Mouse (Mus musculus): ENCODE results near the gene Drc7.

Gene Drc7

DNA sequence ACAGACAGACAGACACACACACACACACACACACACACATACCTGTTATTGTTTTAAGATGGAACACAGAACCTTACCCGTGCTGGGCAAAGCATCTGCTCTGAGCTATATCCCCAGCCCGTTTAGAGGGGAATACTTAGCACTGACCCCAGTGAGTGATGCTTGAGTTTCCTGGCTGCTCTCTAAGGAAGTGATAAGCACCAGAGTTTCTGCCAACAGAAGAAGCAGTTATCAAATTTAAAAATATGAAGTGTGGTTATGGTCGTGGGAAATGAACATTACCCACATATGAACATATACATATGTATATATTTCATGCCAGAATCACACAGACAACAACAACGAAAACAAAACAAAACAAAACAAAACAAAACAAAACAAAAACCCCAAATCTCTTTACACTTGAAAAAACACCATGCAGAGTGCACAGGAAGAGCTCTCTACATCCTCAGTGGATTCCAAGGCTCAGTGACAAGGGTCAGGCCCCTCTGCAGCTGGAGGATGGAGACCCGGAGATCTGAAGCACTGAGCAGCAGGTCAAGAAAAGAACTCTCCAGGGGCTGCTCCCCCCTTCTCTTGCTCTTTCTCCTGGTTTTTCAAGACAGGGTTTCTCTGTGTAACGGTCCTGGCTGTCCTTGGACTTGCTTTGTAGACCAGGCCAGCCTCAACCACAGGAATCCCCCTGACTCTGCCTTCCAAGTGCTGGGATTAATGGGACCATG, 5.1 kb downstream of the Drc7 start:
- DNase-seq: no peak

DNA sequence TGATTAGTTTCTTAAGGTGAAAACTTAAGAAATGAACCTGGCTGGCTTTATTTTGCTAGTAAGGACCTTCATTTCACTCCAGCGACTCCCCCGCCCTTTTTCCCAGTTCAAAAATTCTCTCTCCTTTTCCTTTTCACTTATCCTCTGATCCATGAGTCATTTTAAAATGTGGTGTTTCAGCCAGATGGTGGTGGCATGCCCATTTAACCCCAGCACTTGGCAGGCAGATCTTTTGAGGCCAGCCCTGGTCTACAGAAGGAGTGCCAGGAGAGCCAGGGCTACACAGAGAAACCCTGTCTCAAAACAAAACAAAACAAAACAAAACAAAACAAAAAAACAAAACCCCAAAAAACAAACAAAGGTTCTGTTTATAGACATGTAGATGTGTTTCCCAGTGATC, 9.6 kb downstream of the Drc7 start:
- DNase-seq: peak; percentile 78

DNA sequence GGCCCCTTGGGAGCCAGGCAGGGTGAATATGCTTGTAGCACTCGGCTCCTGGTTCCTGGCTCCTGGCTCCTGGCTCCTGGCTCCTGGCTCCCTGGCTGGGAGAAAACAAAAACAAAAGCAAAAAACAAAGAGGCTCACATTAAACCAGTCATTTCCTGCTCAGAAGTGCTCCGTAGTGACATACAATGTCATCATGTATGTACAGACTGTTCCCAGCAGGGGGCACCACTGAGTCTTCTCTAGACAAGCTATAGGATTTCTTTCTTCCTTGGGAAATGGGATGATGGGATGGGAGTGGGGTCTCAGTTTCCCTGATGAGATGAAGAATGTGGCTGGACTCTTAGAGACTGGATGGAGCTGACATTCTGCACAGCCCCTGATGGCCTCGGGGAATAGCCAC, 12.7 kb downstream of the Drc7 start:
- no peak for DNase-seq

DNA sequence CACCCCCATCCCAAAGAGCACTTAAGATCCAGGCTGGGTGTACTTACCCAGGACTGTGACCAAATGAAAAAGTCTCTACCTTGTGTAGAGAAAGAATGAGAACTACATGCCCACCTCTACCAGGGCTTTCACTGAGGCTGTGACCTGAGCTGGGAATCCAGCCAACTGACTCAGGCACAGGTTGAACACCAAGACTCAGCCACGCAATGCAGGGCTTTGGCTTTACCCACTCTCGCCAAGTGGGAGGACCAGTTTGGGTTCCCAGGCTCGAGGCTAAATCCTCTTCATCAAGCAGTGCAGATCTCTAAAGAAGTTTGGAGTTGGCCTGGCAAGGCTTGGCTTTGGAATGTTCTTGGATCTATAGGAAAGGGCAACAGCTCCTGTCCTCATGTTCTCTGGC, 20.6 kb downstream of the Drc7 start:
- no peak for DNase-seq

DNA sequence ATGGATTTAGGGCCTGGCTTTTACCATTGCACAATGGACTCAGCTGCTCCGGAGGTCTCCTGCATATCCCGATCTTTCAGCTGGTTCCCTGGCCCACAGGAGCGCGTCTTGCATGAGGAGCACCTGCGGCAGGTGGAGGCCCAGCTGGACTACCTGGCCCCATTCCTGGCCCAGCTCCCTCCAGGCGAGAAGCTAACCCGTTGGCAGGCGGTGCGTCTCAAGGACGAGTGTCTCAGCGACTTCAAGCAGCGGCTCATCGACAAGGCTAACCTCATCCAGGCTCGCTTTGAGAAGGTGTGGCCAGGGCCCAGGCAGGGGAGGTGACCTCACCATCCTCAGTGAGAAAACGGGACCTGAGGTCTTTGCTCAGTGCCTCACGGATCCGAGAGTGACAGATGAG, 21.2 kb downstream of the Drc7 start:
- DNase-seq: peak; percentile 82

DNA sequence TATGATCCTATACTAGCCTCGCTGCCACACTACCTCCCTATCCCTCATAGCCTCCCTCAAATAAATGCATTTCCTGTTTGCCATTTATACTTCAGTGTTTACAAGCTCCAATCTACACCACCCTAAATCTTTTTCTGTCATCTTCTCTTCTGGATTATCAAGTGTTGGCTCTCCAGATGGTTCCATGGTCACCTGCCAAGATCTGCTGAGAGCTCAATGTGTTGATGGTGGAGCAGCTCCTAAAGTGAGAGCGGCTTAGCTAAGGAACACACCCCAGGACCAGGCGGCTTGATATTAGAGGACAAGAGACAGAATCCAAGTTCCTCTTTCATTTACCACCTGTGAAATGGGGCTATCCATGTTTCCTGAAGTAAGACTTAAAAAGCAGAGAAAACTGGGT, 23.2 kb downstream of the Drc7 start:
- peak; percentile 78 for DNase-seq

DNA sequence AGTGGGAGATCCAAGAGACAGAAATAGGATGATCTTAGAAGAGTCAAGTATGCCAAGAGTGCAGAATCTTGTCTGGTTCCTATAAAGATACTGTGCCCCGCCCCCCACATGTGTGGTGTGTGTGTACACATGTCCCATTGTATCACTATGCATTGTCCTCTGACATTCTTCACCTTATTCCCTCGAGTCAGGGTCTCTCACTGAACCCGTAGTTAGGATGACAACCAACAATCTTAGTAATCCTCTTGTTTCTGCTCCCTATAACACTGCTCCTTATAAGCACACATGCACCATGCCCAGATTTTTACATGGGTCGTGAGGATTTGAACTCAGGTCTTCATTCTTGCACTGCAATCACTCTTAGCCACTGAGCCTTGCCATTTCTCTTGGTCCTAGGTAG, 24.4 kb downstream of the Drc7 start:
- peak; percentile 54 for DNase-seq

DNA sequence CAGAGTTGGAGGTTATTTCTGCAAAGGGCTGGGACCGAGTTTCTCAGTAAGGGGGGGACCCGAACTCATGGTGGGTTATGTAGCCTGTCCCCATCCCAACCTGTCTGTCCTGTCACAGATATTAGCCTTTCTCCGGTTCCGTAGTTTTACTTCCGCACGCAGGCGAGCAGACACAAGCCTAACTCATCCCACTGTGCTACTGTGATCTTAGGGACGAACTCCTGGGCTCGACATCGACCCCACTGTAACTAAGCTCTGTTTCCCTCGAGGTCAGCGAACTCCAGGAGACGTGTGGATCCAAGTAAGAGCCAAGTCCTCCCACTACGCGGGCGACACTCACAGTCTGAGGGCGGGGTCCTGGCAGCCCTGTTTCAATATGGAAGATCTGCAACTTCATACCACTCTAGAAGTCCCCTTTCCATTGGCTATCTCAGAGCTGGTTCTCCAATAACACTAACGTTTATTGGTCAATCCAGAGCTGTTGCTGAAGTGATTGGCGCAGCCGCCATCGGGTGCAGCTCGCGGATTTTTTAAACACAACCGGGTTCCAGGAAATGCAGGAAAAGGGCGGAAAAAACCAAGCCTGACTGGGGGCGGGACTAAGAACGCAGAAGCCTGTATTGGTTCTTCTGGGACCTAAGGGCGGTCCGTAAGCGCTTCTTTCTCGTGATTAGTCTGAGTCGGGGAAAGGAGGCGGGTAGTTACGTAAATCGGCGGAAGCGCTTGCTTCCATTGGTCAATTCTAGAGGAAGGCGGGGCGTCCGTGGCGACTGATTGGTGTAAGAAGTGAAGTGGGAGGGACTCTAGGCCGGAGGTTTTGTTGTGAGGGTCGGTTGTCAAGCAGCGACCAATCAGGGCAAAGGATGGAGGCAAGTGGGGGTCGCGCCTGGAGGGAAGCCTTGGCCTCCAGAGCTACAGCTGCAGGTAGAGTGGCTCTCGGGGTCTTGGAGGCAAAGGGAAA, 25.8 kb downstream of the Drc7 start, which contains the start of gene Katnb1:
TSS of gene Katnb1 (plus strand) at position 806 of the 961 bp plus-strand sequence.
- DNase-seq: peak; percentile 100

DNA sequence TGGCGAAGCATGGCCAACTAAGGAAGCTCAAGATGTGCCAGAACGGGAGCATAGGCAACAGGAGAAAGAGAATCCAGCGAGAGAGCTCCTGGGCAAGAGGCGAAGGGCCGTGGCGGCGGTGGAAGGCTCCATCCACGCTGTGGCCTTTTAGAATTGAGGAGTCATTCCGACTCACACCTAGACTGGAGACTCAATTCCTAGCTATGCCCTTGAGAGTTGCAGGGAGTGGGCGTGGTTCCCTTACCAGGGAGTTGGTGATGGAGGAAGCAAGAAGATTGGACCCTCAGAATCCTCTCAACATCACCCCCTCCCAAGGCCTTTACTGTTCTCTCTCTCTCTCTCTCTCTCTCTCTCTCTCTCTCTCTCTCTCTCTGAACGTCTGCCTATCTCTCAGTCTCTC, 26.7 kb downstream of the Drc7 start:
- DNase-seq: peak; percentile 70

DNA sequence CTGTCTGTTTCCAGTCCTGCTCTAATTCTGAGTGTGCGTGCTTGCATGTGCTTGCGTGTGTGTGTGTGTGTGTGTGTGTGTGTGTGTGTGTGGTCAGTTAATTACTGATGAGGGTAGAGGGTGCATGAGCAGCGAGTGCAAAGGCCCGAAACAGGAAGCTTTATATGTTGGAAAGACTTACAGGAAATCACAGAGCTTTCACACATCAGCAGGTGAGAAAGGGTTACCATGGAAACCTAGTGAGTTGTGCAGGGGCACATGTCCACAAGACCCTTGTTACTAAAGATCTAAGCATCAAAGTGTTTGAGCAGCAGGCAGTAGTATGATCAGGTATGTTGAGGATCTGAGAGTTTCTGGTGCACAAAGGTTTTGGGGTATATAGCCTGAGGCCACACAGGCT, 29.4 kb downstream of the Drc7 start:
- no peak for DNase-seq

DNA sequence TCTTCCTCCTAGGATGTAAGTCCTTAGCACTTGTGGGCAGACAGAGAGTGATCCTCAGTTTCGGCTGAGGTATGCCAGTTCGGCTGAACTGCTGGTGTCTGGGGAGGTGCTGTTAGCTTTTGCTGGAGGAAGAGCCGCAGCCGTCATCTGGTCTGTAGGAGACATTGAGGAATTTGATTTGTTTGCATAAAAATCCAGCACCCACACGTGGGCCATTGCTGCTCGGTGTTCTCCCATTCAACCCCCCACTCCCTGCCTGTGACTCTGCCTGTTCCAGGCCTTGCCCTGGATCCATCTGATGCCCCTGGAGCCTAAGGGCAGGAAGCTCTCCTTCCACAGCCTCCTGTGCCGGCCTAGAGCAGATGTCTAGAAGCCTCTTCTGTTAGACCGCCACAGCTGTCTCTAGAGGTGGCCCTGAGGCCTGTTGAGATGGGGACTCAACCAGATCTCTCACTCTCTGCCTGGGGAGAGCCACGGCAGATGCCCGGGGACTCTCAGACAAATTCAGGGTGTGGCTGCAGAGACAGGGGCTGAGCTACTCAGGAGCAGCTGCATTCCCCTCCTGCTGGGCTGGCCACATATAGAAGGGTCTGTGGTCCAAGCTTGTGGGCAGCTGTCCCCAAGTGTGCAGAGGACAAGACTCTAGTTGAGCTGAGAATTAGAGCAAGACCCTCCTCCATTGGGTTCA, 30.0 kb downstream of the Drc7 start:
- DNase-seq: no peak

DNA sequence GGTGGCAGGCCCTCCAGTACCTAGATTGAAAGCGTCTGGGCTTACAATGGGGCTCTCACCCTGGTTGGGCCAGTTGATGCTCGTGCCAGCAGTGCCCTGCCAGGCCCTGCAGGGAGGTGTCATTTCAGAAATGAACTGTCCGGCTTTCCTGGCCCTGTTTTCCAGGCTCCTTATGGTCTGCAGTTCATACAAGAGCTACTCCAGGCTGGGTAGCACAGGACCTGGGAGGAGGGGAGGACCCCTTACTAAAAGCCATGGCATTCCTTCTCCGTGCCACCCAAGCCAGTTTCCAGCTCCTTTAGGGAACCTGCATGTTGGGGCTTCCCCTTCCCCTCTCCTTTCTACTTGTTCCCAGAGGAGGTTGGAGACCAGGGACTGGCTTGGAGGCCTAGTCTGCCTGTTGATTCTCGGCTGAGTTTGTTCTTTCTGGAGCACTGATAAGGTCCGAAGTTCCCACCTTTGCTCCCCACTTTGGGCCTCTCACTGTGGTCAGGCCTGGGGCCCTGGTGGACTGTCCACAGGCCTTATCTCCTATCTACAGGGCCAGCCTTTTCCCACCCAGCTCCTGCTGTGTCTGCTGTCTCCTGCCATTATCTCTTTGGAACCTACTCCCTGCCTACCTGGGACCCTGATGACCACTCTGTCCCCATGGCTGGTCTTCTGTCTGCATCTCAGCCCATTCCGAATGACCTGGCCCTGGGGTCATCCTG, 30.7 kb downstream of the Drc7 start:
- peak; percentile 76 for DNase-seq

DNA sequence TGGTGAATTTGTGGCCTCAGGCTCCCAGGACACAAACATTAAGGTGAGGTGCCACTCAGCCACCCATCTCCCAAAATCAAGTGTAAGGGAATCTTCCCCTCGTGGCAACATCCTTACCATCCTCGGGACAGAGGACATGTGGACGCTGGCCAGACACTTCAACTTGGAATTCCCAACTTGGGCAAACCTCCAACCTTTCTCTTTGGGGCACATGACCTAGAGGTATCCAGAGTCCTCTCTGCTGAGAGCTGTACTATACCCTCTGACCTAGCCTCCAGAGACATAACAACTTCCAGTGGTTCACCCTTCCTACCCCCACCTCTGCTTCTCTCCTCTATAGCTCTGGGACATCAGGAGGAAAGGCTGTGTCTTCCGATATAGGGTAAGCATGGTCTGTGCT, 38.7 kb downstream of the Drc7 start:
- DNase-seq: no peak

DNA sequence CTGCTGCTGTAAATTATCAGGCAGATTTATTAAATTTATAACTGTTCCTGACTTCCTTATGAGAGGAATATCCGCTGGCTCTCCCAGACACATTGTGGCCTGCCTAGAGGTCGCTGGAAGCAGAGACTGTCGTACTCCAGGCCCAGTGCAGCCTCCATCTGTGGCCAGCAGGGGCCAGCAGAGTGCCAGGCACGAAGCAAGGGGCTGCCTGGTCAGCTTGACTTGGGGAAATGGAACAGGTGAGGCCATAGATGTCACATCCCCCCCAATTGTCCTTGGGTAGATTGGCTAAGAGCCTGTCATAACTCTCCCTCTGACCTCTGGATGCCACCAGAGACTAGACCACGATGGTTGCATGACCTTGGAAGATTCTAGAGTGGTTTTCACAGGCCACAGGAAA, 44.1 kb downstream of the Drc7 start:
- peak; percentile 68 for DNase-seq

DNA sequence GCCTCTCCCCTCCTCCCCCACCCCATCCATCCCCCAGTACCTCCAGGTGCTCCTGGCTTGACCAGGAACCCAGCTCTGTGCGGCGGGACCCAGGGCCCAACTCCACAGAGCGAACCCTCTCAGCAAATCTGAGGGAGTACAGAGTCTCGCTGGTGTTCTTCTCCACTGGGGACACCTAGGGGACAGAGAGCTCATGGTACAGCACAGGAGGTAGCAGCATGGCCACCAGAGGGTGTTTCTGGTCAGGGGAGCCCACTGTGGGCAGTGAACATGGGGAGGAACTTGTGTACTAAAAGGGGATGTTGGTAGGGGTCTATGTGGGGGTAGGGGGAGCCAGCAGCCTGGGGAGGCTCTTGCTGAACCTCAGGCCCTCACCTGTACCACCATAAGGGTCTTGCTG, 47.1 kb downstream of the Drc7 start:
- DNase-seq: no peak

DNA sequence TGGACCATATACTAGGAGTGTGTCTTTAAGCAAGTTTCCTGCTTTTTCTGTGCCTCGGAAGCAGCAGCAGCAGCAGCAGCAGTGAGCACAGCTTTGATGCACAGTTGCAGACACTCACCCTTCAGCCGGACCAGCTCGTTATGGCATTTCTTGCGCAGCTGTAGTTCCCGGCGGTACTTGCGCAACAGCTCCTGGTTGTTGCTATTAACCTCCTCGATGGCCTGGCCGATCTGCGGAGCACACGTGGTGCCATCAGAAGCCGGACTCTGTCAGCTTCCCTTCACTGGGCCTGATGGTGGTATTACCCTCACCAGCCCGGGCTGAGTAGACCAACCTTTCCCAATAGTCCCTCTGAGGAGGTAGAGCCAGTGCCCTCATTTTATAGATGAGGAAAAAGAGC, 52.4 kb downstream of the Drc7 start:
- no peak for DNase-seq

DNA sequence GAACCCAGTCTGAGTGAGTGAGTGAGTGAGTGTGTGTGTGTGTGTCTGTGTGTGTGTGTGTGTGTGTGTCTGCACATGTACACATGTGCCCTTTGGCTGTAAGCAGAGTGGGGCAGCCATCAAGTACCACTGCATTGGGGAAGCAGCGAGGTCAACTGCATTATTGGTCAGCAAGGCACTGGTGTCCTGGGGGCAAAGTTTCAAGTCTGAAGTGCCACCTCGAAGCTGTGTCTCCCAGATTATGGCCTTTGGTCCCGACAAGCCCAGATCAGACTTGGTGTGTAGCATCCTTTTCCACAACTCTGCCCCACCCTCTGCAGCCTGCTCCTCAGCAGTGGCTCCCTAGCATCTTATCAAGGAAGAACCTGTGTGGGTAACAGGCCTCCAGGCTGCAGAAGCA, 57.7 kb downstream of the Drc7 start:
- no peak for DNase-seq

DNA sequence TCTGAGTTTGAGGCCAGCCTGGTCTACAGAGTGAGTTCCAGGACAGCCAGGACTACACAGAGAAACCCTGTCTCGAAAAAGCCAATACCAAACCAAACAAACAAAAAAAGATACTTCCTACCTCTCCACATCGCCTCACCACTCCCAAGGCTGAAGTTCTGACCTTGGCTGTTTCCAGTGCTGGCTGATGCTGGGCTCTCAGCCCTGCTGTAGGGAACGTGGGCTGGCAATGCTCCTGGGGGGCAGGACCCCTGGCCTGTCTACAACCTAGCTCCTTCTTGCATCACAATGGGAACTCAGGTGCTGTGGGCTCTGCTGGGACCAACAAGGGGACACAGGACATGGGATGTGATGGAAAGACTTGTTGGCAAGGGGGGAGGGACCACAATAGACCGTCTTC, 58.2 kb downstream of the Drc7 start:
- no peak for DNase-seq

DNA sequence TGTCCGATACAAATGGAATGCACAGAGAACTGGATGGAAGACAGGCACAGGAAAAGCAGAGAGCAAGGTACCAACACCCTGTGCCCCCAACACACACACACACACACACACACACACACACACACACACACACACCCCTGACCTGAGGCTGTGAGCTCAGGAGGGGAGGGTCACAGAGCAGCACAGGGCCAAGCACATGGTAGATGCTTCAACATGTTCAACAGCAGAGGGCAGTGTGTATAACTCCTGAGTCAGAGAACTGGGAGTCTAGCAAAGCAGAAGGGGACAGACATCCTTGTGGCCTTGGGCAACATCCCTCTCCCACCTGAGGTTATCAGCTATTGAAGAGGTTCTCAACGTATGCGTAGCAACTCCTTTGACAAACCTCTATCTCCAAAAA, 58.8 kb downstream of the Drc7 start:
- DNase-seq: no peak

DNA sequence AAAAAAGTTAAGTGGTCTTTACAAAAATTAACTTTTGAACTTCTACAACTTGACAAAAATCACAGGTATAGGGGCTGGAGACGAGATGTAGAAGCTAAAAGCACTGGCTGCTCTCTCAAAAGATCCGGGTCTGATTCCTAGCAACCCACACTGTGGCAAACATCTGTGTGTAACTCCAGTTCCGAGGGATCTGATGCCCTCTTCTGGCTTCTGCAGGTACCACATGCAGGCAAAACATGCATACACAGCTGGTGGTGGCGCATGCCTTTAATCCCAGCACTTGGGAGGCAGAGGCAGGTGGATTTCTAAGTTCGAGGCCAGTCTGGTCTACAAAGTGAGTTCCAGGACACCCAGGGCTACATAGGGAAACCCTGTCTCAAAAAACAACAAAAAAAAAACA, 68.6 kb downstream of the Drc7 start:
- DNase-seq: no peak

DNA sequence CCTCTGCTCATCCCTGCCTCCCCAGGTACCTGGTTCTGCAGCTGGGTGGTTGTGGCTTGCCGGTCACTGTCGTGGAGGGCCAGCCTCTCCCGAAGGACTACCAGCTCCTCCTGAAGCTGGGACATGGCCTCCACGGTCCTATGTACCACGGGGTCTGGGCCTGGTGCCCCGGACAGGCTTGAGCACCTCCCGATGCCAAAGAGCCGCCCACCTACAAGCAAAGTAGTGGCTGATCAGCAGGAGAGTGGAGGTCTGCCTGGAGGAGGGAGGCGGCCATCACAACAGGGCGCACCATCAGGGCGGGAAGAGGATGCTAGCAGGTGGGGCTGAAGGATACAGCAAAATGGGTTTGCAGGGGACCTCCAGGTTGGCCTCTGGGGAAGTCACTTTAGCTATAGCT, 71.6 kb downstream of the Drc7 start:
- no peak for DNase-seq

DNA sequence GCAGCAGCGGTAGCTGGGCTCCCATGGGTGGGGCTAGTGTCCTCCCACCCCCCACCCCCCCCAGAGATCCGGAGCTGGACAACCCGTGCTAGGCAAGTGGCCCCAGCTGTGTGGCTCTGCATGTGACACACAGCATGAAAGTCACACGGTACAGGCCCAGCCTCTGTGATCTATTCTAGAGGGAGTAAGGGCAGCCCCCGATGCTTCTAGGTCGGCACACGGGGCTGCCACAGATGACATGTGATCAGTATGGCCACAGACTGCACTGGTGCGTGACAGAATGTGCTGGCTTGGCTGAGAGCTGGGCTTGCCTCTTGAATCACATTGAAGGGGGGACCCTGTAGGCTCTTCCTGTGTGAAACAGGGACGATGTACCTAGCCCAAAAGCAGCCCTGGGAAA, 72.8 kb downstream of the Drc7 start:
- DNase-seq: no peak

All from cerebellum, adult 9-10 months (tissue).